Mouse (Mus musculus): ENCODE data around the gene Nabp2. TPM values are rescaled to one million over a fixed set of nuclear protein-coding genes. Genes with fewer than 3 reads are reported as not detected.

Gene Nabp2
- polyA plus RNA-seq (2012; rRNA removed): 23.4 and 25.4 TPM in 2 replicates

DNA sequence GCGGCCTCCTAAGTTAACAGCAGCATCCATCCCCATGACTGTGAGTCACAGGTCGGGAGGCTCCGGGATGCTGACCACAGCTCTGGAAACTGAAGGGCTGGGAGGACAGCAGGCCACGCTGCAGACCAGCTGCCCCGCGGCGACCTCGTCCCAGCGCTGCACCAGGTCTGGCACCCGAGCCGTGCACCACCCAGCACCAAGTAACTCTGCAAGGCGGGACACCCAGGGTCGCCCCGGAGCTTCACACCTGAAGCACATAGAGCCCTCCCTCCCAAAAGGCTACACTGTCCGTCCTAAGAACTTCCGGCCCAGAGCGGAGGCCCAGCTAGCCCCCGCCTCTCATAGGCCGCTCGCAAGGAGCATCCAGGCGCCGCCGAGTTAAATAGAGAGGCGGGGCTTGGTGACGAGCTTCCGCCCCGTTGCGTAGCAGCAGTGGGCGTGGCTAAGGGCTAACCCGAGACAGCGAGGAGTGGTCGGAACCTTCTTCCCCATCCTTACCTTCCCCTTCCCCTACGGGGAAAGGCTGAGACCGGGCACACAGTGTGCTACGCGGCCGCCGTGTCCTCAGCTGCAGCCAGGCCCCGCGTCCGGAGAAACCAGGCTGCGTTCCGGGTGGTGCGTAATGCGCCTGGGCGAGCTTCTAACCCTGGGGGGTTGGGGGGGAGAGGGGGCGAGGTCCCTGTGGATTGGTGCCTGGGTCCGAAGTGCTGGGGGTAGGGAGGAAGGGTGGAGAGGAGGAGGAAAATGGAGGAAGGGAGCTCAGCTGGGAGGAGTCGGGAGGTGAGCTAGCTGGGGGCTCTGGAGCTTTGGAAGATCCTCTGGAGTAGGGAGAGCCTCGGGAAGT, at the start of gene Nabp2, which contains the start of gene Rnf41:
TSS of gene Nabp2 (minus strand) at position 282 of the 844 bp plus-strand sequence.
TSS of gene Rnf41 (plus strand) at position 447 of the 844 bp plus-strand sequence.

DNA sequence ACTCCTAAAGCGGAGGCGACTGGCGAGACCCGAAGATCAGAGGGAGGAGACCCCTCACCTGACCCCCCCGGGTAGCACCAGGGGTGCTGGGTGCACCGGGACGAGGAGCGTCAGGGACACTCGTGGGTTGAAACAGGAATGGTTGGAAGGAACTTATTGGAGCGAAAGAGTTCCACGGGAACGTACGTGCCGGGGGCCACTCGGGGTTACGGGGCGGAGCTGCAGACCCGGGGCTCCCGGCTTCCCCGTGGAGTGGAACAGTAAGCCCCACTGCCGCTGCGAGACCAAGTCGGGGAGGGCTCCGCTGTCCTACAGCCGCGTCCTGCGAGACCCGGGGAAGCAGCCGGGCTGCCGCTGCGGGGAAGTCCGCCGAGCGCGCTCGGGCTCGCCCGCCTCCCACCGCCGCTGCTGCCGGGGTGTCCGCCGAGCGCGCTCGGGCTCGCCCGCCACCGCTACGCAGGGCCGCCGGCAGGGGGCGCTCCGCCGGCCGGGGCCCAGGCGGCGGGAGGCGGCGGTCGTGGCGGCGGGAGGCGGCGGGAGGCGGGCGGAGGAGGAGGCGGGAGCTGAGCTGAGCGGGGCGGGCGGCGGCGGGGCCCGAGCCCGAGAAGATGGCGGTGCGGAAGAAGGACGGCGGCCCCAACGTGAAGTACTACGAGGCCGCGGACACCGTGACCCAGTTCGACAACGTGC, 47.6 kb upstream of the Nabp2 start, which contains the start of gene Smarcc2:
TSS of gene Smarcc2 (plus strand) at position 530 of the 690 bp plus-strand sequence.

DNA sequence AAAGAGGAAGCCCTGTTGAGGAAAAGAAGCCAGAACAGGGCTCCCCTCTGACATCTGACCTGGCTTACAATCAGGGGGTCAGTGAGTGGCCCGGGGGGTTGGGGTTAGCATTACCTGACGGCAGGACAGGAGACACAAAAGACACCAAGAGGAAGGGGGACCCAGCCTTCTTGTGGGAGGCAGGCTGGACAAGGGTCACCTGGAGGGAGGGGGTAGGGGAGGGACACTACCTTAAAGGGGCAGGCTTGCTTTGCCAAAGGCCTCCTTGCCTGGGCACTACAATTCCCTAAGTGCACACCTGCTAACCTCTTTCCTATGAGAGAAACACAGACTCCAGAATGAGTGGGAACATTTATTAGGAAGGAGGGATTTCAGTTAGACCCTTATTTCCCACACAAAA, 10.2 kb downstream of the Nabp2 start, which contains the start of gene Slc39a5:
TSS of gene Slc39a5 (minus strand) at position 174 of the 400 bp plus-strand sequence.

DNA sequence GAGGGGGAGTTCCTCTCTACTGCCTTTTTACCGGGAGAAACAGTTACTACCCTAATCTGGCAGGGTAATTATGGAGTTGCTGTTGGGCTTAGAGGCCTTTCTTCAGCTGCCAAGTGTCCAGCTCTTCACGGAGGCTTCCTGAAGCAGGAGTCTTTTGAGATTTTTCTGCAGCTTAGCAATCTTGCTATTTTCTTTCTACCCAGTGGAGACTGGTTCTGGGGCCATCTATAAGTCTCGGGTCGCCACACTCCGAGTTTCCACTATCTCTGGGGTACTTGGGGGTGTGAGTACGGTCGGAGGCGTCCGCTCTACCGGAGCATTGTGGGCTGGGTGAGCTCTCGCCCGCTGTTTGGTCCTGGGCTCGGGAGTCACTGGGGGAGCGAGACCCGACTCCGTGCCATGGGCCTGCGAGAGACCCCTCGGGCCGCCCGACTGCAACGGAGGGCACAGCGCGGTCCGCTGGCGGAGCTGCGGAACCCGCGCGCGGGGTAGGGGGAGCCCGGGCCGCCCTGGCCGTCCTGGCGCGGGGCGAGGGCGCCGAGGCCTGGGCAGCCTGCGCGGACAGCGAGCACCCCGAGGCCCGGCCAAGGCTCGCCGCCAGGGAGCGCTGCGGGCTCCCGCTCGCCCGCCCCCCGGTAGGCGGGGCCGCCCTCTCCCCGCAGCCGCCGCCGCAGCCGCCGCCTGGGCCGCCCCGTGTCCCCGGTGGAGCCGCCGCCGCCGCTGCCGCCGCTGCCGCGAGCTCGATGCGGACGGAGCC, 34.7 kb downstream of the Nabp2 start, which contains the start of gene Ankrd52:
TSS of gene Ankrd52 (plus strand) at position 661 of the 757 bp plus-strand sequence.

DNA sequence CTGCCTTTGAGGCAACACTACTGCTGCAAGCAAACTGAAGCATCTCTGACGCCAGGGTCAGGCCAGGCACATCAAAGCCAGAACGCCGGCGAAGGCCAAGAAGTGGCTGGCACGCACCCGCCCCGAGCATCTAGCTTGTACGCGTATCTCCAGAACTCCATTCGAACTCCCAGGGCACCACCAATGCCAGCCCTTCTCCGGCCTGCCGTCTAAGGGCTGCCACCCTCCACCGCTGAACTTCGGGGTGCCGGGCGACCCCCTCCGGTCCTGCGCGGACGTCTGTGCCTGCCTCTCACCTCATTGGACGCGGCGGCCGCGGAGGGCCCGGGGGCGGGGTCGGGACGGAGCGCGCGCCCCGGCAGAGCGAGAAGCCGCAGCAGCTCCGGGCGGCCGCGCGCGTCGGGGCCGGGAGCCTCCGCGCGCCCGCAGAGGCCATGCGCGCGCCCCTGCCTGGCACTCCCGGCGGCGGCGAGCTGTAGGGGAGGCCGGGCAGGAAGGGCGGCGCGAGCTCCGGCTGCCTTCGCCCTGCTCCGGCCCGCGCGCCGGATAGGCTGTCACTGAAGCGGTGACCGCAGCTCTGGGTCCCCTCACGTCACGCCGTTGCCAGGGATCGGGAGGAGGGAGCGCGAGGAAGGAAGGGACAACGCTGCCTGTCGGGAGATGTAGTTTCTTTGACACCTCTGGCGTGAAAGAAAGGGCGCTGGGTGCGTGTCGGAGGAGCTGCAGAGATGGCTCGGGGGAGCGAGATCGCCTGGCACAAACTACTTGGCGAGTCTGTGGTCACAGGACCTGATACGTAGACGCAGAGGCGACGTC, 42.7 kb downstream of the Nabp2 start, which contains the start of gene Coq10a:
TSS of gene Coq10a (minus strand) at position 596 of the 816 bp plus-strand sequence.

Other genes with a start within 250 kb of the Nabp2 start
- gene Rbms2, start 231.2 kb downstream of the Nabp2 start, polyA plus RNA-seq (2012; rRNA removed): 10.2 and 10.3 TPM in 2 replicates
- 4.7 and 5.8 TPM in 2 replicates for gene Gls2, start 217.0 kb downstream of the Nabp2 start, polyA plus RNA-seq (2012; rRNA removed)
- 11.3 and 14.6 TPM in 2 replicates for gene Spryd4, start 199.7 kb downstream of the Nabp2 start, polyA plus RNA-seq (2012; rRNA removed)
- gene Mip, start 185.7 kb downstream of the Nabp2 start, polyA plus RNA-seq (2012; rRNA removed): 0.02 TPM in 2 replicates
- gene Timeless, start 179.4 kb downstream of the Nabp2 start, polyA plus RNA-seq (2012; rRNA removed): 11.7 and 14.6 TPM in 2 replicates
- 0.76 and 0.77 TPM in 2 replicates for gene Apon, start 157.4 kb downstream of the Nabp2 start, polyA plus RNA-seq (2012; rRNA removed)
- 55.6 and 67.0 TPM in 2 replicates for gene Apof, start 142.8 kb downstream of the Nabp2 start, polyA plus RNA-seq (2012; rRNA removed)
- 6.0 and 7.8 TPM in 2 replicates for gene Stat2, start 140.9 kb downstream of the Nabp2 start, polyA plus RNA-seq (2012; rRNA removed)
- gene Il23a, start 112.7 kb downstream of the Nabp2 start, polyA plus RNA-seq (2012; rRNA removed): 0.05 and 0.07 TPM in 2 replicates
- 11.6 and 14.5 TPM in 2 replicates for gene Pan2, start 108.2 kb downstream of the Nabp2 start, polyA plus RNA-seq (2012; rRNA removed)
- gene Cnpy2, start 89.0 kb downstream of the Nabp2 start, polyA plus RNA-seq (2012; rRNA removed): 40.1 and 42.6 TPM in 2 replicates
- 77.6 and 86.0 TPM in 2 replicates for gene Cs, start 73.8 kb downstream of the Nabp2 start, polyA plus RNA-seq (2012; rRNA removed)
- 6.3 and 7.8 TPM in 2 replicates for gene Coq10a, start 42.5 kb downstream of the Nabp2 start, polyA plus RNA-seq (2012; rRNA removed)
- gene Ankrd52, start 34.4 kb downstream of the Nabp2 start, polyA plus RNA-seq (2012; rRNA removed): 6.6 and 7.5 TPM in 2 replicates
- 27.1 and 33.4 TPM in 2 replicates for gene Slc39a5, start 10.3 kb downstream of the Nabp2 start, polyA plus RNA-seq (2012; rRNA removed)
- 5.3 and 6.0 TPM in 2 replicates for gene Rnf41, start 165 bp upstream of the Nabp2 start, polyA plus RNA-seq (2012; rRNA removed)
- 29.4 and 31.2 TPM in 2 replicates for gene Smarcc2, start 47.8 kb upstream of the Nabp2 start, polyA plus RNA-seq (2012; rRNA removed)
- gene Myl6, start 82.7 kb upstream of the Nabp2 start, polyA plus RNA-seq (2012; rRNA removed): 684 and 704 TPM in 2 replicates
- gene Myl6b, start 87.2 kb upstream of the Nabp2 start, polyA plus RNA-seq (2012; rRNA removed): 1.3 and 2.6 TPM in 2 replicates
- gene Esyt1, start 114.4 kb upstream of the Nabp2 start, polyA plus RNA-seq (2012; rRNA removed): 8.9 and 10.3 TPM in 2 replicates
- 3.4 and 3.9 TPM in 2 replicates for gene Zc3h10, start 136.3 kb upstream of the Nabp2 start, polyA plus RNA-seq (2012; rRNA removed)
- 2,339 and 2,756 TPM in 2 replicates for gene Rpl41, start 137.8 kb upstream of the Nabp2 start, polyA plus RNA-seq (2012; rRNA removed)
- gene Pa2g4, start 154.5 kb upstream of the Nabp2 start, polyA plus RNA-seq (2012; rRNA removed): 134 TPM in 2 replicates
- 1.6 and 1.8 TPM in 2 replicates for gene Erbb3, start 178.2 kb upstream of the Nabp2 start, polyA plus RNA-seq (2012; rRNA removed)
- gene Rps26, start 215.3 kb upstream of the Nabp2 start, polyA plus RNA-seq (2012; rRNA removed): 772 and 943 TPM in 2 replicates
- gene Ikzf4, start 234.5 kb upstream of the Nabp2 start, polyA plus RNA-seq (2012; rRNA removed): 0.10 and 0.13 TPM in 2 replicates

Data from liver, embryonic 14 days (tissue).